Mouse (Mus musculus) MEL (cell line): ENCODE results near the gene Degs2. TPM values are rescaled to one million over a fixed set of nuclear protein-coding genes. Genes with fewer than 3 reads are reported as not detected.

Experiments used
- DNase-seq: peaks from one replicate; pipeline ENCODE4 v3.0.0; 2011; ENCODE audit warnings: low read depth, low spot score
- H3K27ac ChIP-seq: 2 replicates; pipeline ENCODE4 v1.5.1; 2012; ENCODE audit warnings: low read depth, mild to moderate bottlenecking, control low read depth, low read length, moderate library complexity; ENCODE audit not compliant: control insufficient read depth
- H3K27me3 ChIP-seq, 2 experiments: fragments of 150-350 bp in 1 of 2; sonication (generic) in 1 of 2; 2 replicates each; pipeline ENCODE4 v1.6.1; 2012; ENCODE audit warnings: low read length in 2 of 2, mild to moderate bottlenecking in 2 of 2, improper control_type of control experiment in 1 of 2, moderate library complexity in 1 of 2; ENCODE audit not compliant: insufficient read depth in 2 of 2, control insufficient read depth in 1 of 2
- H3K36me3 ChIP-seq, 2 experiments: 2 replicates each; pipeline ENCODE4 v1.6.1; 2012 to 2014; ENCODE audit warnings: low read length in 2 of 2, improper control_type of control experiment in 1 of 2, inconsistent platforms in 1 of 2, mild to moderate bottlenecking in 1 of 2; ENCODE audit not compliant: insufficient read depth in 2 of 2, control insufficient read depth in 1 of 2
- H3K4me1 ChIP-seq, 2 experiments: fragments of 150-350 bp in 1 of 2; sonication (generic) in 1 of 2; 2 replicates each; pipeline ENCODE4 v1.6.1; 2012; ENCODE audit warnings: low read length in 2 of 2, improper control_type of control experiment in 1 of 2, mild to moderate bottlenecking in 1 of 2; ENCODE audit not compliant: insufficient read depth in 2 of 2, control insufficient read depth in 1 of 2
- H3K4me3 ChIP-seq, 2 experiments: fragments of 150-350 bp in 1 of 2; sonication (generic) in 1 of 2; 2 replicates each; pipeline ENCODE4 v1.5.1; 2012; ENCODE audit warnings: low read depth in 2 of 2, low read length in 2 of 2, mild to moderate bottlenecking in 2 of 2, moderate library complexity in 2 of 2, control low read depth in 1 of 2, improper control_type of control experiment in 1 of 2; ENCODE audit not compliant: control insufficient read depth in 1 of 2, insufficient read depth in 1 of 2
- H3K79me2 ChIP-seq: 2 replicates; pipeline ENCODE4 v1.6.1; 2012; ENCODE audit warnings: mild to moderate bottlenecking, low read length, moderate library complexity; ENCODE audit not compliant: control insufficient read depth, poor library complexity, insufficient read depth
- H3K9ac ChIP-seq: 2 replicates; pipeline ENCODE4 v1.6.1; 2012; ENCODE audit warnings: low read depth, mild to moderate bottlenecking, control low read depth, low read length, moderate library complexity; ENCODE audit not compliant: control insufficient read depth, poor library complexity, severe bottlenecking
- H3K9me3 ChIP-seq: fragments of 150-350 bp; sonication (generic); replicated peaks from 2 replicates; pipeline ENCODE4 v1.6.1; 2012; ENCODE audit warnings: mild to moderate bottlenecking, low read length, improper control_type of control experiment, moderate library complexity; ENCODE audit not compliant: insufficient read depth
- BHLHE40 ChIP-seq: IDR thresholded peaks from 2 replicates; pipeline ENCODE4 v1.6.1; 2012; ENCODE audit warnings: low read depth, mild to moderate bottlenecking, inconsistent platforms, low read length, improper control_type of control experiment, borderline replicate concordance
- CHD2 ChIP-seq: IDR thresholded peaks from 2 replicates; pipeline ENCODE4 v1.6.1; 2011; ENCODE audit warnings: low read length, improper control_type of control experiment
- CTCF ChIP-seq, 3 experiments: IDR thresholded peaks in 2 of 3; conservative IDR thresholded peaks in 1 of 3; 2 replicates each; pipeline ENCODE4 v1.5.1; 2011 to 2012; ENCODE audit warnings: low read length in 3 of 3, low read depth in 2 of 3, mild to moderate bottlenecking in 2 of 3, improper control_type of control experiment in 1 of 3, inconsistent platforms in 1 of 3, mixed read lengths in 1 of 3, moderate library complexity in 1 of 3; ENCODE audit not compliant: control insufficient read depth in 1 of 3, insufficient read depth in 1 of 3, poor library complexity in 1 of 3, severe bottlenecking in 1 of 3
- E2F4 ChIP-seq: IDR thresholded peaks from 2 replicates; pipeline ENCODE4 v1.6.1; 2011; ENCODE audit warnings: low read depth, low read length, improper control_type of control experiment, borderline replicate concordance
- ELF1 ChIP-seq: IDR thresholded peaks from 2 replicates; pipeline ENCODE4 v1.6.1; 2014; ENCODE audit warnings: low read depth, mild to moderate bottlenecking, inconsistent platforms, low read length, improper control_type of control experiment, moderate library complexity
- EP300 ChIP-seq, 2 experiments: IDR thresholded peaks; 2 replicates each; pipeline ENCODE4 v1.6.1; 2011; ENCODE audit warnings: improper control_type of control experiment in 2 of 2, low read length in 2 of 2, low read depth in 1 of 2, mild to moderate bottlenecking in 1 of 2
- ETS1 ChIP-seq: IDR thresholded peaks from 2 replicates; pipeline ENCODE4 v1.6.1; 2012; ENCODE audit warnings: low read depth, mild to moderate bottlenecking, inconsistent platforms, low read length, improper control_type of control experiment, moderate library complexity
- GABPA ChIP-seq: IDR thresholded peaks from 2 replicates; pipeline ENCODE4 v1.6.1; 2012; ENCODE audit warnings: low read depth, mild to moderate bottlenecking, inconsistent platforms, low read length, improper control_type of control experiment, moderate library complexity
- HCFC1 ChIP-seq: IDR thresholded peaks from 2 replicates; pipeline ENCODE4 v1.6.1; 2012; ENCODE audit warnings: low read depth, mild to moderate bottlenecking, inconsistent platforms, low read length, improper control_type of control experiment, moderate library complexity
- MAX ChIP-seq: IDR thresholded peaks from 2 replicates; pipeline ENCODE4 v1.6.1; 2011; ENCODE audit warnings: low read length, improper control_type of control experiment
- MEF2A ChIP-seq: IDR thresholded peaks from 2 replicates; pipeline ENCODE4 v1.6.1; 2014; ENCODE audit warnings: low read depth, mild to moderate bottlenecking, inconsistent platforms, low read length, improper control_type of control experiment; ENCODE audit not compliant: poor library complexity, insufficient replicate concordance, severe bottlenecking; ENCODE audit errors: extremely low read depth
- MYB ChIP-seq: IDR thresholded peaks from 2 replicates; pipeline ENCODE4 v1.6.1; 2011; ENCODE audit warnings: mild to moderate bottlenecking, low read depth, low read length, improper control_type of control experiment
- MYC ChIP-seq: IDR thresholded peaks from 2 replicates; pipeline ENCODE4 v1.6.1; 2011; ENCODE audit warnings: low read depth, mild to moderate bottlenecking, low read length, improper control_type of control experiment, moderate library complexity
- POLR2A ChIP-seq, 2 experiments: IDR thresholded peaks; 2 replicates each; pipeline ENCODE4 v1.6.1; 2011 to 2012; ENCODE audit warnings: low read length in 2 of 2, mild to moderate bottlenecking in 2 of 2, control low read depth in 1 of 2, improper control_type of control experiment in 1 of 2, low read depth in 1 of 2, moderate library complexity in 1 of 2; ENCODE audit not compliant: control insufficient read depth in 1 of 2, insufficient read depth in 1 of 2, poor library complexity in 1 of 2
- POLR2AphosphoS2 ChIP-seq: IDR thresholded peaks from 2 replicates; pipeline ENCODE4 v1.6.1; 2011; ENCODE audit warnings: low read length, improper control_type of control experiment
- POLR2AphosphoS5 ChIP-seq: IDR thresholded peaks from 2 replicates; pipeline ENCODE4 v1.6.1; 2012; ENCODE audit warnings: low read depth, borderline replicate concordance, mild to moderate bottlenecking, inconsistent platforms, low read length, moderate library complexity, mixed read lengths
- RCOR1 ChIP-seq: IDR thresholded peaks from 2 replicates; pipeline ENCODE4 v1.6.1; 2012; ENCODE audit warnings: low read depth, mild to moderate bottlenecking, inconsistent platforms, low read length, improper control_type of control experiment
- SIN3A ChIP-seq: IDR thresholded peaks from 2 replicates; pipeline ENCODE4 v1.6.1; 2012; ENCODE audit warnings: low read length, improper control_type of control experiment, inconsistent platforms
- SMC3 ChIP-seq: IDR thresholded peaks from 2 replicates; pipeline ENCODE4 v1.6.1; 2011; ENCODE audit warnings: low read depth, low read length, improper control_type of control experiment
- TAL1 ChIP-seq: IDR thresholded peaks from 2 replicates; pipeline ENCODE4 v1.6.1; 2012; ENCODE audit warnings: mild to moderate bottlenecking, inconsistent platforms, low read length, moderate library complexity, mixed read lengths
- TCF12 ChIP-seq: IDR thresholded peaks from 2 replicates; pipeline ENCODE4 v1.6.1; 2014; ENCODE audit warnings: low read depth, mild to moderate bottlenecking, inconsistent platforms, low read length, improper control_type of control experiment, moderate library complexity
- USF1 ChIP-seq: IDR thresholded peaks from 2 replicates; pipeline ENCODE4 v1.6.1; 2014; ENCODE audit warnings: low read depth, mild to moderate bottlenecking, inconsistent platforms, low read length, improper control_type of control experiment, moderate library complexity
- USF2 ChIP-seq, 2 experiments: IDR thresholded peaks; 2 replicates each; pipeline ENCODE4 v1.6.1; 2011 to 2012; ENCODE audit warnings: improper control_type of control experiment in 2 of 2, low read length in 2 of 2, borderline replicate concordance in 1 of 2, inconsistent platforms in 1 of 2, low read depth in 1 of 2, mild to moderate bottlenecking in 1 of 2; ENCODE audit not compliant: insufficient read depth in 1 of 2
- ZKSCAN1 ChIP-seq: IDR thresholded peaks from 2 replicates; pipeline ENCODE4 v1.6.1; 2012; ENCODE audit warnings: low read depth, mild to moderate bottlenecking, inconsistent platforms, low read length, improper control_type of control experiment, moderate library complexity
- ZMIZ1 ChIP-seq: IDR thresholded peaks from 2 replicates; pipeline ENCODE4 v1.6.1; 2012; ENCODE audit warnings: low read depth, mild to moderate bottlenecking, inconsistent platforms, low read length, improper control_type of control experiment, moderate library complexity
- polyA plus RNA-seq, 2 experiments: library from polyadenylated mRNA; stranded (reverse) in 1 of 2; unstranded in 1 of 2; fragments of >175 nt in 1 of 2; fragments of >200 nt in 1 of 2; gene quantifications; 2 replicates each; pipeline versions ENCODE4 v1.2.1 to v1.2.4; 2012; ENCODE audit warnings: low replicate concordance in 2 of 2, low read depth in 1 of 2; ENCODE audit not compliant: insufficient read length in 2 of 2, insufficient read depth in 1 of 2, missing spikeins in 1 of 2
- total RNA-seq: library from RNA; depleted of rRNA; stranded (reverse); fragments of 300-350 nt; gene quantifications from 2 replicates; pipeline ENCODE4 v1.2.3, GENCODE M21; 2012; rRNA removed

Degs2 gene
- total RNA-seq: not detected in 2 replicates
- not detected for polyA plus RNA-seq

GRCm38 (mm10) chr12:108702185-108702584 is at the start of gene Degs2:
TSS of gene Degs2 (minus strand) at chr12:108702315.
- Histone ChIP-seq H3K36me3 (no peaks in the 10 kb centered on the region), H3K4me3 (no peak within 1 kb of the TSS), H3K9ac (no peak within 1 kb of the TSS), H3K79me2 (no peaks in the 10 kb centered on the region), H3K27me3 (no peaks in the 10 kb centered on the region), H3K9me3 (no peaks in the 10 kb centered on the region), H3K4me1 (no peaks in the 10 kb centered on the region), H3K27ac (no peak within 1 kb of the TSS)
- TF ChIP-seq E2F4 (no peak), POLR2AphosphoS5 (no peak), POLR2AphosphoS2 (no peak), USF1 (no peak), EP300 (IDR thresholded peaks at IDR 0.05; ENCODE audit: low read depth in 1 of 2, low read length in 2 of 2) (no peak), POLR2A (IDR thresholded peaks at IDR 0.05; ENCODE audit: control insufficient read depth in 1 of 2, insufficient read depth in 1 of 2, low read depth in 1 of 2, low read length in 2 of 2, poor library complexity in 1 of 2) (no peak), RCOR1 (no peak), CHD2 (no peak), ELF1 (no peak), USF2 (IDR thresholded peaks at IDR 0.05; ENCODE audit: borderline replicate concordance in 1 of 2, insufficient read depth in 1 of 2, low read depth in 1 of 2, low read length in 2 of 2) (no peak), MEF2A (no peak), TAL1 (no peak), SIN3A (no peak), SMC3 (no peak), MAX (no peak), ZMIZ1 (no peak), MYB (no peak), GABPA (no peak), BHLHE40 (no peak)
- no peak for DNase-seq

- Histone ChIP-seq H3K36me3 (no peaks in the 10 kb centered on the region), H3K27me3 (no peaks in the 10 kb centered on the region), H3K4me3 (no peak overlapping the region), H3K79me2 (no peaks in the 10 kb centered on the region), H3K27ac (no peak overlapping the region), H3K4me1 (0 out of 4 replicates have a peak, but pooled peaks cover 0 to 4% of the 10 kb centered on the region in 2 experiments), H3K9me3 (no peaks in the 10 kb centered on the region), H3K9ac (no peak overlapping the region)
- no peak for DNase-seq
- no peak for TF ChIP-seq GABPA
- no peak for TF ChIP-seq MYC
- TF ChIP-seq ELF1: no peak
- no peak for TF ChIP-seq HCFC1
- TF ChIP-seq ETS1: no peak
- TF ChIP-seq SMC3: no peak
- TF ChIP-seq TAL1: no peak
- TF ChIP-seq CTCF (IDR thresholded peaks at IDR 0.05 in 2 of 3, conservative IDR thresholded peaks at IDR 0.05 in 1 of 3; ENCODE audit: control insufficient read depth in 1 of 3, insufficient read depth in 1 of 3, low read depth in 2 of 3, low read length in 3 of 3, poor library complexity in 1 of 3, severe bottlenecking in 1 of 3): no peak
- TF ChIP-seq POLR2AphosphoS2: no peak
- TF ChIP-seq TCF12: no peak
- TF ChIP-seq MEF2A: no peak
- TF ChIP-seq ZKSCAN1: no peak
- no peak for TF ChIP-seq POLR2A (IDR thresholded peaks at IDR 0.05; ENCODE audit: control insufficient read depth in 1 of 2, insufficient read depth in 1 of 2, low read depth in 1 of 2, low read length in 2 of 2, poor library complexity in 1 of 2)
- no peak for TF ChIP-seq MAX
- TF ChIP-seq, all 39 proteins: peak for 0
Observed at GRCm38 (mm10) chr12:108751790-108752189, 49.7 kb upstream of the Degs2 start.
